Mouse (Mus musculus) gastrocnemius, postnatal 10 days (tissue): ENCODE results near the gene 3110082I17Rik. TPM values are rescaled to one million over a fixed set of nuclear protein-coding genes. Genes with fewer than 3 reads are reported as not detected.

ENCODE experiments used
- DNase-seq: peaks from one replicate; pipeline ENCODE4 v3.0.0; 2021; ENCODE audit warnings: mixed read lengths
- microRNA-seq, 2 experiments: library from miRNA; unstranded; fragments of <30 nt; microRNA quantifications; one replicate each; pipeline ENCODE4 v1.2.0; 2021
- total RNA-seq, 2 experiments: library from RNA; stranded (reverse); gene quantifications; 2 replicates each; pipeline ENCODE4 v1.2.3; 2021

Gene 3110082I17Rik
- total RNA-seq, 2 experiments from 2014 or later, result 11.8 to 12.2 TPM

DNA sequence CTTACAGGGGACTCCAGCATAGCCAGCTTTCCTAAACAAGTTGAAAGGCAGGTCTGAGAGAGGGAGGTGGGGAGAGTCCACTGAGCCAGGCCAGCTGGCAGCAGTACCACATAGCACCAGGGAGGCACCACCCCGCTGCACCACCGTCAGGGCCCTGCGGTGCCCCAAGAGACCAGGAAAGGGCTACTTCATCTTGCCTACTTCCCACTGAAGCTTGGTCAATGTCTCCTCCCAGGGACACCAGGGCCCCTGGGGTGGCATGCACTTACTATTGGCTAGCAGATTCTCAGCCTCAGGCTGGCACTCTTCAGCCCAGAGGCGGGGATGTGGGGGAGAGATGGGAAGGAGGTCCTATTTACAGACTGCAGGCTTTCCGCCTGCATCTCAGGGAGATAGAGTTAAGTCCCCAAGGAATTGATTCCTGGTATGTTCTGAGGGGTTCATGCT is 136.3 kb downstream of the 3110082I17Rik start:
- DNase-seq, result no peak

- no peak for DNase-seq
Observed at GRCm38 (mm10) chr5:139323260-139323924, 136.9 kb downstream of the 3110082I17Rik start.

GRCm38 (mm10) chr5:139321331-139321730 is 139.0 kb downstream of the 3110082I17Rik start:
- DNase-seq, result no peak

DNA sequence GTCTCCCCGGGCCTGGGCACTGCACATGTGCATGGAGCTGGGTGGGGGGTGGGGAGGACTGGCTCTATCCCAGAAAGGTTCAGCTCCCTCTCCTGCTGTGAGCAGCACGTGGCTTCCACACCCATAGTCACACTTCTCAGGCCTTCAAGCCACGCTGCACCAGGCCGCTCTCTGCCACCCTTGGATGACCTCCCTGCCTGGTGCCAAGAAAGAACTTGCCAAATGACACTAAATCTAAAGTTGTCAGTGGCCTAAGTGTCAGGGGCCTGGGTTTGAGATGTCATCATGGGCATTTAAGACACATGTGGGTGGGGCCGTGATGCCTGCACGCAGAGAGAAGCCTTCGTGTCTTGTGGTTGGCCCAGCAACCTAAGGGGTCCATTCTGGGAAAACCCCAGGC is 139.9 kb downstream of the 3110082I17Rik start:
- DNase-seq, result no peak

DNA sequence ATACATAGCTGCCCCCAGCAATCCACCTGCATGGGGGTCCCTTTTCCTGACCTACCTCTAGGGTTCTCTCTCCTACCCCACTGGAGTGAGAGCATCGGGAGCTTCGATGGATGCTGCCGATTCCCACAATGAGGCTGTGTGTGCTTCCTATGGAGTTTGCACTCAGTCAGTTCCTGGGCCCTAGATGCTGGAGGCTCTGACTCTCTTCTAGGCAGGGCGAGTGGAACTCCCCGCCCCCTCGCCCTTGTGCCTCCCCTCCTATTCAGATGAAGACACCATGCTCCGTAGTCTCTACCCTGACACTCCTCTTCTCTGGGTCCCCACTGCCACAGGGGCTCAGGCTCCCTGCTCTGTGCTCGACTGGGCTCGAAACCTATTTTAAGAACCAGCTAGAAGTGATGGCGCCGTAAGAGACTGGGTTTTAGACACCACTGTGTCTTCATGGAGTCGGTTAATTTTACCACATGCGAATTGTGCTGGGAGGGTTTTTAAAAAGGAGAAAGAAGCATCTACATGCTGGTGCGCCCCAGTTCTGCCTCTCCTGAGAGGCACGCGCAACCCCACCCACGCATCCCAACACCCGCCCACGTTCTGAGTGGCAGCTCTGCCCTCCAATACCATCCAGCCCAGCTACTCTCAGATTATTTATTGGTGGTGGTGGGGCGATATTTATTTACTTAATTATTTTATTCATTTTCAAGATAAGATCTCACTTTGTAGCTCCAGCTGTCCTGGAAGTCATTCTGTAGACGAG is 142.4 kb downstream of the 3110082I17Rik start:
- DNase-seq, result no peak

DNA sequence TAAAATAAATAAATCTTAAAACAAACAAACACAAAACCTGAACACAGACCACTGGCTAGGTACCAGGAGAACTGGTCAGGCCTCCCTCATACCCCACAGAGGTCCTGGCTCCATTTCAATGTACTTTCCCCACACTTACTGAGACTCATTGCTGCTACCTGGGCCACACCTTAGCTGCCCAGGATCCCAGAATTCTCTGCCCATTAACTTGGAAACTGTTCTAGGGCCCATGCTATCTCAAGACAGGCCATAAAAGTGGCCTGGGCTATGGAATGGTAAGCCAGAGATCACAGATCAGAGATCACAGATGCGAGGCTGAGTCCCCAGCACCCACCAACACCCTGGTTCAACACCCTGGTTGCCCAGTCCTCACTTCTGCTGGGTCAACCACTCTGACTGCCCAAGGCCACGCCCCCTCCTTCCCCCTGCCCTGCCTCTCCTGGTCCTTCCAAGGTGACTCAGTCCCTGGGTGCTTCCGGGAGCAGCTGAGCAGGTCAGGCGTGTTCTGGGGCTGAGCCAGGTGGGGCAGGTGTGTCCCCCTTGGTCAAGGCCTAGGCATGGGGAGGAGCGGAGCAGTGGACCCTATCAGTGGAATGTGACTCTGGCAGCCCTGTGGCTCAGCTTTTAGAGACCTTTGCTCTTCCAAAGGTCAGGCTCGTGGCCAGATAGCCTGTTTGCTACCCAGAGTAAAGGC is 143.2 kb downstream of the 3110082I17Rik start:
- DNase-seq, result no peak

GRCm38 (mm10) chr5:139314941-139315642 is 145.2 kb downstream of the 3110082I17Rik start:
- no peak for DNase-seq

- DNase-seq, result no peak
Observed at GRCm38 (mm10) chr5:139313536-139313935, 146.8 kb downstream of the 3110082I17Rik start.

GRCm38 (mm10) chr5:139311822-139312221 is 148.5 kb downstream of the 3110082I17Rik start:
- no peak for DNase-seq

DNA sequence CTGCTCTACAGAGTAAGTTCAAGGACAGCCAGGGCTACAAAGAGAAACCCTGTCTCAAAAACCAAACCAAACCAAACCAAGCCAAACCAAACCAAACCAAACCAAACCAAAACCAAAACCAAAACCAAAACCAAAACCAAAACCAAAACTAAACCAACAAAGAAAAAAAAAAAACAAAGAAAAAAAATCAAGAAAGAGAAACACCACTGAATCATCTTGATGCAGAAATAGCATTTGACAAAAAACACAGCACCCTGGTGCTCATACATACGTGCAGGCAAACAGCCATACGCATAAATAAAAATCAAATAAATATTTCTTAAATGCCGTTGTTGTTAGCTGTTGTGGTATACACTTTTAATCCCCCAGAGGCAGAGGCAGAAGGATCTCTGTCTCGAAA is 149.8 kb downstream of the 3110082I17Rik start:
- no peak for DNase-seq

- no peak for DNase-seq
Observed at GRCm38 (mm10) chr5:139309946-139310345, 150.4 kb downstream of the 3110082I17Rik start.

Small RNA genes lying within 50 kb of the gene (microRNA-seq; reads per million reads assigned to microRNA genes)
- gene Mir339, result 145 to 205 reads per million in 2 experiments

Other genes starting within 250 kb of the 3110082I17Rik start
- 10 to 100 TPM; 48.4 to 55.6 TPM for gene Get4, start 208.2 kb downstream of the 3110082I17Rik start, total RNA-seq
- 1 to 10 TPM; 2.2 to 2.6 TPM for gene Adap1, start 134.9 kb downstream of the 3110082I17Rik start, total RNA-seq
- gene Cox19, start 109.1 kb downstream of the 3110082I17Rik start, total RNA-seq, result 10 to 100 TPM; 72.0 to 76.4 TPM
- gene Cyp2w1, start 107.9 kb downstream of the 3110082I17Rik start, total RNA-seq, result not detected
- 10 to 100 TPM; 13.0 to 19.0 TPM for gene Gpr146, start 82.8 kb downstream of the 3110082I17Rik start, total RNA-seq
- 1 to 10 TPM; 1.0 to 1.5 TPM for gene C130050O18Rik, start 55.2 kb downstream of the 3110082I17Rik start, total RNA-seq
- 1 to 10 TPM; 2.3 to 2.7 TPM for gene Gper1, start 37.4 kb downstream of the 3110082I17Rik start, total RNA-seq
- 10 to 100 TPM; 10.0 to 11.7 TPM for gene Zfand2a, start 24.0 kb upstream of the 3110082I17Rik start, total RNA-seq
- not detected for gene Uncx, start 83.0 kb upstream of the 3110082I17Rik start, total RNA-seq